Mouse (Mus musculus) adrenal gland (tissue): ENCODE data around the gene Fpgs.

ENCODE experiments used
- intact Hi-C: fragments of 180-260 bp; cut with DNase I; formaldehyde crosslinking; loops from one replicate; pipeline ENCODE4 v1.15.1; 2025

Fpgs gene

GRCm38 (mm10) chr2:32700966-32701743 is 2.8 kb downstream of the Fpgs start:
- intact Hi-C loops, result no loop called here

DNA sequence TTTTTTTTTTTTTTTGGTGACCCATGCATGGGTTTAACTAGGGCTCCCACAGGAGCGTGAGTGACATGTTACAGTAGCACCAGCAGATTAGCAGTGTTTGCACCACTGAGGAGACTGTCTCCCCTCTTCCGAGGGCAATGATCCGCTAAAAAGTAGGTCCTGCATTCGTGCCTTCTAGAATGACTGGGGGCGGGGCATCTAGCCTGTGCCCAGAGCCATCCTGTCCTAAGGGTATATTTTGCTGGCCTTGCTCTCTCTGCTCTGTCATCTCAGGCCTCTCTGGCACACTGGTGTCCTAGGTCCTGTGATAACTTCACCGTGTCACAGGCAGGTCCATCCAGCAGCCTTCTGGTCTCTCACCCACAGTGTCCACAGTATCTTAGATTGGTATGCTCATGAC is 4.3 kb downstream of the Fpgs start:
- intact Hi-C loops, result no loop called here

DNA sequence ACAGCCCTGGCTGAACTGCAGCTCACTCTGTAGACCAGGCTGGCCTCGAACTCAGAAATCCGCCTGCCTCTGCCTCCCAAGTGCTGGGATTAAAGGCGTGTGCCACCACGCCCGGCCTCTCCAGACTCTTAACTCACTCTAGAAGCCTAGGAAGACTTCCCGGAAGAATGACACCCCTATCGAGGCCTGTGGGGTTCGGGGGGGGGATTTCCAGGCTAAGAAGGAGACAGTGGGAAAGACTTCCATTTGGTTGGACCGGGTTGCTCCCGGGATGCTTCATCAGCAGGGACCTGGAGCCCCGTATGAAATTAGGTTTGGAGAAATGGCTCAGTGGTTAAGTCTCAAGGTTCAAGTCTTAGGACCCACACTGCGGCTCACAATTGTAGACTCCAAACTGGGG is 9.3 kb downstream of the Fpgs start:
- intact Hi-C loops, result no loop called here

- intact Hi-C loops, result no loop called here
Measured at GRCm38 (mm10) chr2:32693823-32694411, 10.0 kb downstream of the Fpgs start.

- intact Hi-C loops, result no loop called here
Measured at GRCm38 (mm10) chr2:32693282-32693681, 10.7 kb downstream of the Fpgs start.

DNA sequence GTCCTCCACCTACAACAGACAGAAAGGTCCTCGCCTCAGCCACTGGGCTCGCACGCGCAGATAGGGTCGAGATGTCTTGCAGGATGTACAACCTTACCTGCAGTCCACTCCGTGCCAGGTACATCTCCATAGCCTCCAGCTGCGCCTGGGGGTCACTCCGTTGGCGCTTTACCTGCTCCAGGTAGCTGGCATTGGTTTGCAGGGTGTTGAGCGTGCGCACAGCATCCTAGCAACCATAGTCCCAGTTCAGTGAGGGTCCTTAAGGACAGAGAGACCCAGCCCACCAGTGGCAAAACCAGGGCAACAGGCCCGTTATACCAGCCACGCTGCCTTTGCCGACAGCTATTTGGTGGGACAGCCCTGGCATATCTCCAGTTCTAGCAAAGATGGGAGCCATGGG is 11.4 kb downstream of the Fpgs start:
- intact Hi-C loops, result no loop called here

DNA sequence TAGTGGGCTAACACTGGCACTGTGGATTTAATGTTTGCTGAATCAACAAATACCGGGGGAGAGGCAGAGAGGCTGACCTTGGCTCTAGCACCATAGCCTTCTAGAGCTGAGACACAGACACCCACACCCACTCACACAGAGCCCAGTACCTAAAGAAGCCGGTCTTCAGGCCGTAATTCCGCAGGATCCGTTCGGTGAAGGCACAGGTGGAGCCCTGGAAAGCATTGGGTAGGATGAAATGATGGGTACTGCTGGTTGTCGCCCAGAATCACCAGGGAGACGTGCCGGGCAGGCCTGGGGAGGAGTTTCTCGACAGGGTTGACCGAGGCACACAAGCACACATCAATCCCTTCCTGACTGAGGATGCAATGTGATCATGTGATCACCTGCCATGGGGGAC is 12.9 kb downstream of the Fpgs start:
- intact Hi-C loops, result loop anchor here (2.0 kb wide), 1 partner anchor 48 kb away; no protein-coding TSS in a partner anchor

DNA sequence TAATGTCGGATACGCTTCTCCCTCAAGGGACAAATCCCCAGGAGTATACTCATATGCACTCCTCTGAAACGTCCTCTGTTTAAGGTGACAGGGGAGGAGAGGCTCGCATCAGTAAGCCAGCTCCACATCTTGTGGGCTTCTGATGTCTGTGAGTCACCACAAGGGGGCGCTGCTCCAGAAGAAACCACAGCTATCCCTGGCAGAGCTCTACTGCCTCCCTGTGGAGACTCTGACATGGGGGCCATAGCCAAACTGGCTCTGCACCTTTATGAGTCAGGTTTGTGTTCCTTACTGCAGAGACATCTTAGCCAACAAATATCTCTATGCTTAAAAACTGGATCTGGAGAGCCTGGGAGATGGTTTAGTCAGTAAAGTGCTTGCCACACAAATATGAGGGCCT is 14.5 kb downstream of the Fpgs start:
- intact Hi-C loops, result loop anchor here (2.0 kb wide), 1 partner anchor 59 kb away; no protein-coding TSS in a partner anchor

GRCm38 (mm10) chr2:32687562-32687961 is 16.4 kb downstream of the Fpgs start:
- intact Hi-C loops, result no loop called here

GRCm38 (mm10) chr2:32686640-32687039 is 17.3 kb downstream of the Fpgs start:
- intact Hi-C loops, result no loop called here

- intact Hi-C loops, result no loop called here
Measured at GRCm38 (mm10) chr2:32685807-32686206, 18.1 kb downstream of the Fpgs start.

DNA sequence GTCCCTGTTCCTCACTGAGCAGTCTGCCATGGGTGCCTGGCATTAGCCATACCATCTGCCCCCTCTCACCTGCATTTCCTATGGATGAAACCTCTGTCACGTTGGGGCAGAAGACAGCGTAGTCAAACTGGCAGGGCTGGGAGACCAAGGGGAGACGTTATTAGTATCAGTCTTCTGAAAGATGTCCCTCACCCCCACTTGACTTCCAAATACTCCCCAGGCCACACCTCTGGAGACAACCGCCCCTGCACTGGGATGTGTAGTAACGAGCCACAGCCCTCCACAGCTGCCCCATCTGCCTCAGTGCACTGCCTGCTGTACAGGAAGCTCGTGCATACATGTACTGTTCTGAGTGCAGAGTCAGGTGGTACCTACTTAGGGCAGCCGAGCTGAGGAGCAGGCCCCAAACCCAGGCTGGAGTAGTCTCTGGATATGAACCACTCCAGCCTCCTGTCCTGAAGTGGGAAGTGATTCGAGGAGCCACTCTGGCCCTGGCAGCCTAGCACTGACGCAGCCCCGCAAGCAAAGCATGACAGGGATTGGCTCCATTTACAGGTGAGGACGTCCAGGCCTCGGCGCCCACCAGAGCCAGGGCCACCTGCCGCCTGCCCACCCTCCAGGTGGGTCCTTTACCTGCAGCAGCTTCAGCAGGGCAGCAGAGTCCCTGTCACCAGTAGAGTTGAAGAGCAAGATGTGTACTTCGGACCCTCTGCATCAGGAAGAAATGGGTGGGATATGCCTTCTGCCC is 19.1 kb downstream of the Fpgs start:
- intact Hi-C loops, result no loop called here

DNA sequence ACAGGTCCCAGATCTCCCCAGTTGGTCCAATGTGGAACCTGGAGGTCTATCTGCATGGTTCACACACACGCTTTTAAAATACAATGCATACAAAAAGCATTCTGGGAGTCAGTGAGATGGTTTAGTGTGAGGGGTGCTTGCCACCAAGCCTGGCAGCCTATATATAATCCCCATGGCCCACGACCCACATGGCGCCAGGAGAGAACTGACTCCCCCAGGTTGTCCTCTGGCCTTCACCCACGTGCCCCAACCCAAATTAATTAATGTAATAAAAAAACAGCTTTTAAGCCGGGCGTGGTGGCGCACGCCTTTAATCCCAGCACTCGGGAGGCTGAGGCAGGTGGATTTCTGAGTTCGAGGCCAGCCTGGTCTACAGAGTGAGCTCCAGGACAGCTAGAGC is 20.2 kb downstream of the Fpgs start:
- intact Hi-C loops, result no loop called here

DNA sequence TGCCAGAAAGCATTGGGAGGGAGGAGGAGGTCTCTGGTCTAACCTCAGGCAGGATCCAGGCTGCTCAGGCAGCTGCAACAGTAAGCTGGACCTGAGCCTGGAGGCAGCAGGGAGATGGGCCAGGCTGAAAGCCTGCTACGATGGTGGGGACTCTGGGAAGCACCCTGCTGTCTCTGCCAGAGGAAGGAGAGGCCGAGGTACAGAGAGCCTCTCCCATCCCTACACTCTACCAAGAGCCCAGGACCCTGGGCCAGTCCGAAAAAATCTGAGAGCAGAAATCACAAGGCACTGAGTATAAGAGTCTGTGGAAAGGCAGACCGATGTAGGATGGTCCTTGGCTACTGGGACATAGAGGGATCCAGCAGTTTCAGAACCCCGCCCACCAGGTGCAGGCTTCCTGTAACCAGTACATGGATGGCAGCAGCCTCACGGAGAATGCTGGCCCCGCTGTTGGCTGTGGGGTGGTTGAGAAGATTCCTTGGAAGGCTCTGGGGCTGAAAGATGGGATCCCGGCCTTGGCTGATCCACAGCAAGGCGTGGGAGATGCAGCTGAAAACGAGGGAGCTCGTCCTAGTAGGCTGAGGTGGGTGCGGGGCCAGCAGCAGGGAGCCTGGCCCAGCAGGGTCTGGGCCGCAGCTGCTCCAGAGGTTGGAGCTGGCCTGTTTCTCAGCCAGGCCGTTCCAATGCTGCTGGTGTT is 21.1 kb downstream of the Fpgs start:
- intact Hi-C loops, result no loop called here

GRCm38 (mm10) chr2:32681754-32682153 is 22.2 kb downstream of the Fpgs start:
- intact Hi-C loops, result no loop called here

GRCm38 (mm10) chr2:32680961-32681650 is 22.8 kb downstream of the Fpgs start:
- intact Hi-C loops, result no loop called here

- intact Hi-C loops, result no loop called here
Measured at GRCm38 (mm10) chr2:32680051-32680451, 23.9 kb downstream of the Fpgs start.

- intact Hi-C loops, result no loop called here
Measured at GRCm38 (mm10) chr2:32677683-32678082, 26.3 kb downstream of the Fpgs start.

DNA sequence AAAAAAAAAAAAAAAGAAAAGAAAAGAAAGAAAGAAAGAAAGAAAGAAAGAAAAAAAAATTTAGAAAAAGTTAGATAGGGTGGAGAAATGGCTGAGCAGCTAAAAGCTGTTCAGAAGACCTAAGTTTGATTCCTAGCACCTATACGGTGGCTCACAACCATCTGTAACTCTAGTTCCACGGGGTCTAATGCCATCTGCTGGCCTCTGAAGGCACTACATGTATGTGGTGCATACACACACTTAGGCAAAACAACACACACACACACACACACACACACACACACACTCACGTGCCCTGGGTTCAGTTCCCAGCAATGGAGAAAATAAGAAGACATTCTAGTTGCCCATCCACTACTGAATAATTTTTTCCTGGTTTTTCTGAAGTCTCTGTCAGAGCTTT is 27.1 kb downstream of the Fpgs start:
- intact Hi-C loops, result no loop called here

DNA sequence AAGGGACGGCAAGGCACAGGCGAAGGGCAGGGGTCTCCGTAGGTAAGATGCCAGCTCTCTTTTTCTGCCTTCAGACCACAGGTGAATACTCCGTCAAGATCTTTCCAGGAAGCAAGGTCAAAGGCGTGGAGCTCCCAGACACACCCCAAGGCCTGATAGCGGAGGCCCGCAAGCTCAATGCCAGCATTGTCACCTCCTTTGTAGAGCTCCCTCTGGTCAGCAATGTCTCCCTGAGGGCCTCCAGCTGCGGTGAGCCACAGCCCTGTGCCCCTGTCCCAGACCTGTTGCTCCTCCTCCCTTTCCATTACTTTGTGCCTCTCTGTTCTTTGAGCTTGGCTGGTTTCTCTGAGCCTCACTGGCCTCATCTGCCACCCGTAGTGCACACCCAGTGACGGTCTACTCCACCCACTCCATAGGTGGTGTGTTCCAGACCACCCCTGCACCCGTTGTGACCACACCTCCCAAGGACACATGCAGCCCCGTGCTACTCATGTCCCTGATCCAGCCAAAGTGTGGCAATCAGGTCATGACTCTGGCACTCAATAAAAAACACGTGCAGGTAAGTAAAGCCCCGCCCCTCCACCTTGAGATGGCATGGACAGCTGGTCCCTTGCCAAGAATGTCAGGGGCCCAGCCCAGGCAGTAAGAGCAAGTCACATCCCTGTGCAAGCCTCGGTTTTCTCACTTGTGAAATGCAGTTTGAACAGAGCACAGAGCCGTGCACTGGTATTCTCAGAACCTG is 30.6 kb downstream of the Fpgs start:
- intact Hi-C loops, result no loop called here
